Mouse (Mus musculus) 3T3-L1 (cell line): ENCODE data around the gene Cxcl17.
"Not testable (repeated sequence)": the region's sequence is repeated elsewhere in the genome, so short reads cannot be mapped to it uniquely, and the experiment has no call there.

ENCODE experiments used
- DNase-seq: peaks from one replicate; pipeline ENCODE4 v3.0.0-alpha.2; 2015; ENCODE audit warnings: low read depth, low spot score

Gene Cxcl17

GRCm38 (mm10) chr7:25412833-25413441, at the start of gene Cxcl17:
Cxcl17 (minus strand) TSS chr7:25412886.
- no peak for DNase-seq

- DNase-seq, result not testable (repeated sequence)
Observed at GRCm38 (mm10) chr7:25462033-25462337, 49.3 kb upstream of the Cxcl17 start.

GRCm38 (mm10) chr7:25461336-25462032, 48.8 kb upstream of the Cxcl17 start:
- not testable (repeated sequence) for DNase-seq

- no peak for DNase-seq
Observed at GRCm38 (mm10) chr7:25452103-25452502, 39.4 kb upstream of the Cxcl17 start.

GRCm38 (mm10) chr7:25449913-25450890, 37.5 kb upstream of the Cxcl17 start:
- no peak for DNase-seq

- DNase-seq, result no peak
Observed at GRCm38 (mm10) chr7:25440816-25441153, 28.1 kb upstream of the Cxcl17 start.

- no peak for DNase-seq
Observed at GRCm38 (mm10) chr7:25439978-25440815, 27.5 kb upstream of the Cxcl17 start.

GRCm38 (mm10) chr7:25439124-25439822, 26.6 kb upstream of the Cxcl17 start:
- DNase-seq, result no peak

GRCm38 (mm10) chr7:25436704-25437103, 24.0 kb upstream of the Cxcl17 start:
- no peak for DNase-seq

- DNase-seq, result no peak
Observed at GRCm38 (mm10) chr7:25436226-25436625, 23.5 kb upstream of the Cxcl17 start.

- DNase-seq, result no peak
Observed at GRCm38 (mm10) chr7:25435546-25435851, 22.8 kb upstream of the Cxcl17 start.

GRCm38 (mm10) chr7:25434654-25435545, 22.2 kb upstream of the Cxcl17 start:
- DNase-seq, result no peak

GRCm38 (mm10) chr7:25433781-25434560, 21.3 kb upstream of the Cxcl17 start:
- DNase-seq, result no peak

GRCm38 (mm10) chr7:25433007-25433541, 20.4 kb upstream of the Cxcl17 start:
- peak; percentile 13 for DNase-seq

- no peak for DNase-seq
Observed at GRCm38 (mm10) chr7:25432381-25432780, 19.7 kb upstream of the Cxcl17 start.

GRCm38 (mm10) chr7:25429886-25430784, 17.4 kb upstream of the Cxcl17 start:
- DNase-seq, result peak; percentile 66

GRCm38 (mm10) chr7:25428321-25428720, 15.6 kb upstream of the Cxcl17 start:
- DNase-seq, result no peak

- no peak for DNase-seq
Observed at GRCm38 (mm10) chr7:25427144-25427543, 14.5 kb upstream of the Cxcl17 start.
